Mouse (Mus musculus) kidney, adult 8-10 months (tissue): ENCODE results near the gene Xxylt1.

Experiments used
- DNase-seq, 2 experiments: peaks; one replicate each; pipeline ENCODE4 v3.0.0; 2022

Gene Xxylt1

DNA sequence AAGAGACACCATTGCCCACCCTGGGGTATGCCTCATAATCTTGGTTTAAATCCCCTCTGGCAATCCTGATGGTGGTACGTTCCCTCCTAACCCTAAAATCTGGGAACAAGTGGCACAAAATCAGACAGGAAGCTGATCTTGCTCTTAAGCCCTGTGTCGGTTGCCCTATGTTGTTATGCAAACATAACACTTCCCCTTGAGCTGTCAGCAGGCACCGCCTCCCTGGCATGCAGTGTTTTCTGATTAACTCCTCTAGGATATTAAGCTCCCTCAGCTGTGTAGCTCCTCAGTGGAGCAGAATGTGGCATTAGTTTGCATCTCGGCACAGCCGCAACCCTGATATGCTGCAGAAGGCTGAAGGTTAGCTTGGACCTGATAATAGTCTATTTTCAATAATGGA lies 58.9 kb downstream of the Xxylt1 start:
- DNase-seq, result peak in 1 of 2 experiments; percentile 34

DNA sequence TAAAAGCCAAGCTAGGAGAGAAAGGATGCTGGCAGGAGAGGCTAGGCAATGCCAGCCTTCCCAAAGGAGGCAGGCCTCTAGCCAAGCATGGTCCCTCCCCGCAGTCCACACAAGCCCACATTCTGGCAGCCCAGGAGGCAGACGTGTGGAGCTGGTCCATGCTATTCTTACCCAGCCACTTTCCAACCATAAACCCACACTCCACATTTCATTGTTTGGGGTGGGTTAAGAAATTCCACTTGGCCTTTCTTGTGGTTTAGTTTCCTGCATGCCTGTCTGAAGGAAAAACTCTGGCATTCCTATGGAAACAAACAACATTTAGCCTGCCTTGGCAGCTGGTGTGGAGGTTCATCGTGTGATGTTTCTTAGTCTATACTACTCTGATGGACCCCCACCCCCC lies 61.7 kb downstream of the Xxylt1 start:
- no peak for DNase-seq

DNA sequence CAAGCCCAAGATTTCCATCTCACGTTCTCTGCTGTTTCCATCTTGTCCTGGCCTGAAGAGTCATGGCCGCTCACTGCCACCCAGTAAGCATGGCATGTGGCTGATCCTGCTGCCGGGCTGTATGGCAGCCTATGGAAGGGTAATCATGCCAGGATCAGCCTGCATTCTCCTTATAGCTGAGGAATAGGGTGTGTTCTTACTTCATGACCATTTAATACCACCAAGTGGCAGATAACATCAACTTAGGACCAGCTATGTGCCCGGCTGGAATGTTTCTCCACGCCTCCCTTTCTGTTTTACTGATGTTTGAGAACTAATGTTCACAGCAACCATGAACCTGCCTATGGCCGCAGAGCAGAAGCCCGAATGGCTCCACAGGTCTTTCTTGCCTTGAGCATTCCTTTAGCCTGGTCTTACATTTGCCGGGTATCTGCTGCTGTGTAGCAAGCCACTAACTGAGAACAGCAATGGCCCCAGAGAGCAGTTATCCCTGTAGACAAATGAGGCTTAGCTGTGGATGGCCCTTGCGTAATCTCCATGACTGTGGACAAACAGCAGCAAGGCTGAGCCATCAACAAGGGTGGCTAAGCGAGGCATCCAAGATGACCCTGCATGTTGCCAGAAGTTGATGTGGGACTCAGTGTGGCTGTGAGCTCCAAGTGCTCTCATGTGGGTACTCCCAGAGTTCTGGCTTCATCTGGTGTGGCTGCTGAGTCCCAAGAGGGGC lies 63.4 kb downstream of the Xxylt1 start:
- no peak for DNase-seq

DNA sequence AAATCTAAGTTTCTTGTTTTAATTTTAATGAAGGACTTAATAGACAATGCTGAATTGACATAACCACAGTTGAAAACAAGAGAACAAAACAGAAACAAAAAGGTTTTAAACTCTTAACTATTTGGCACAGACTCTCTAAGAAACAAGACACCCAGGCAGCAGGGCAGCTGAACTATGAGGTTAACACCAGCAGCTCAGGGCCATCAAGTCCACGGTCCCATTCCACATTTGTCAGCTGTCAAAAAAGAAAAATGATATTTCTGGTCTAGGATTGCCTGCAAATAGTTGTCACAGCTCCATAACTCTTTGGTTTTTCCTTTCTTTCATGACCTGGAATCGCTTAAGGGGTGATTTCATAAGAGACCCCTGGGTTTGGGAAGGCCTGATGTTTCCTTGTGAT lies 64.6 kb downstream of the Xxylt1 start:
- DNase-seq, result no peak

DNA sequence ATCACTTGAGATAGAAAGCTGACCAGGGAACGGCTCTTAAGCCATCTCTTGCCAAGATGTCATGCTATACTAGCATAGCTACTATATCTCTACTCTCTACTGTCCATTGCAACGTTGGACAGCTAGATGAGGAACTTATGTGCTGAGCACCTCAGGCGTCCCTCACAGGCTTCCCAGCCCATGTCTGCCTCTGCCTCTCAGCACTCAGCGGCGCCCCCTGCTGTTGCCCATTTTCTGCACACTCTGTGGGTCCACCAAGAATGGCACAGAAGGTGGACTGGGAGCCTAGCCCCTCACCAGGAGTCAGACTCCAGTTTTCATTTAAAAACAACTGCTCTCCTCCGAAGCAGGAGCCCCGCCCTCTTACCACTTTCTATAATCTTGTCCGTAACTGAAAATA lies 65.1 kb downstream of the Xxylt1 start:
- DNase-seq, result peak in 1 of 2 experiments; percentile 34

DNA sequence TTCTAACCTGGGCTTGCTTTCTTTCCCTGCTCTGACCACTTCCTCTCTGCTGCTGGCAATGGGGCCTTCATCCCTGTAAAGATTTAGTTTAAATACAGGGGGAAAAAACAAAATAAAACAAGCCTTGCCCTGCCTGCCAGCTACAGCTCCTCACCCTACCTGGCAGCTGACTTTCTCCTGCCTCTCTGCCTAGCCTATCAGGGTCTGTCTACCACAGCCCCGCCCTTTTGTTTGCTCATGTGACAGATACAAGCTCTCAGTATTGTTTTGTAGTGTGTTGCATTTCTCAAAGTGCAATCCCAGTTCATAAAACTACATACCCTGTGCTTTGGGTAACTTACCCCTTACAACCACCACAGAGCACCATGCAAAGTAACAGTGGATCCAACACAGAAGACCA lies 66.0 kb downstream of the Xxylt1 start:
- DNase-seq, result no peak

DNA sequence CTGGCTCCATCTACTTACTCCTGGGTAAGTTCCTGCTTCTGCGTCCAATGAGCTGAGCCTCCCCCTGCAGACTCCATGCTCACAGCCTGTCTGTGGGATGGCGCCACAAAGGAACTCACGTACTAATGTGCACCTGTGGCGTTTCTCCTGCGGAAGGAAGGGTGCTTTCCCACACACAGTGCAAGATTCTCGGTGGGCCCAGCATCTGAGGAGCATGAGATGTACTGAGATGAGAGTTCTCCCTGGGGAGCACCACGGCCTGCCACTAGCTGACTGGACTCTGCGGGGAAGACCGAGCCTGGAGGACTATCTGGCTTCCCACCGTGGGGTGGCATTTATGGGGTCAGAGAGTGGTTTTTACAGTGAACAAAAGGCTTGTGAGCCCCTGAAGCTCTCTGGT lies 69.0 kb downstream of the Xxylt1 start:
- DNase-seq, result no peak

DNA sequence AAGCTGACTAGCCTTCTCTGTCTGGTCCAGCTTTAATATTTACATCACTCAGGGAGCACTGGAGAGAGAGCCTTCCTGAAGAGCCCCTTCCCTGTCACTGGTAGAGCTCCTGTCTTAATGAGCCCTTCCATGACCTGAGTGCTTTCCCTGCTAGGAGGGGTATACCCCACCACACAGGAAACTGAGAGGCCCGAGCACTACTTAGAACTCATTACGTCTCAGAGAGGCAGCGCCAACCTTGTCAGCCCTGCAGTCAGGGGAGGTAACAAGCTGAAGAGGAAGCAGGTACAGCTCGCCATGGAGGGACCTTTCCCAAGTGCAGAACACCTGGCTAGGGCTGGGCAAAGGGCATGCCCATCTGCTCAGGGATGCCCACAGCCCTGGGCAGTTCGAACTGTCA lies 70.8 kb downstream of the Xxylt1 start:
- no peak for DNase-seq

DNA sequence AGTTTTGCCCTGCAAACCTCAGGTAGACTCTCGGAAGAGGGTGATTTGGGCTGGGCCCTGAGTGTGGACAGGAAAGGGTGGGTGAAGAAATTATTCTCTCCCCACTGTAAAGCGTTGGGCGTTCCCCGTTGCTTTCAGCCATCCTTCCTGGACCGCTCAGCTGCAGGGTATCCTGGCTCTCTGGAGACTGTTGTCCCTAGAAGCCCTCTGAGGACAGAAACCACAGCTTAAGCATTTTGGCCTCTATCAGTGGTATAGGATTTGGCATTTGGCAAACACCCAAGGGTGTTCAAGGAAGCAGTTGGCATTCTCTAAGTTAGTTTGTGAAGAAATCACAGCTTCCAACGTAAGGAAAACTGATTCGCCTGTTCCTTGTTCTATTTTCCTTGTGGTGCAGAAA lies 72.9 kb downstream of the Xxylt1 start:
- no peak for DNase-seq

DNA sequence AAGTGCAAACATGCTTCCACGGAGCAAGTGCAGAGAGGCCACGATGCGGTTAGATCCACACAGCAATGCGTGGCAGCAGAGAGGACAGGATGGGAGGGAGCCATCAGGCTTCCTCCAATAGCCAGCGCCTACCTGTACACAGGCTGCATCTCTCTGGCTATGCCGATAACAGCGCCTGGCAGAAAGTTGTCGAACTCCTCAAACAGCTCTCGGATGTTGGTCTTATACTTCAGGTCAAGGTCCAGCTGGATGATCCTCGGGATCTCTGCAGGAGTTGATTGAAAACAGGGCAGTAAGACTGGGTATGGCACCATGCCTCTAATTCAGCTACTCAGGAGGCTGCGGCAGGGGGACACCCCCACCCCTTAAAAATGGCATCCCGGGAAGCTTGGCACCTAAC lies 73.7 kb downstream of the Xxylt1 start:
- no peak for DNase-seq

DNA sequence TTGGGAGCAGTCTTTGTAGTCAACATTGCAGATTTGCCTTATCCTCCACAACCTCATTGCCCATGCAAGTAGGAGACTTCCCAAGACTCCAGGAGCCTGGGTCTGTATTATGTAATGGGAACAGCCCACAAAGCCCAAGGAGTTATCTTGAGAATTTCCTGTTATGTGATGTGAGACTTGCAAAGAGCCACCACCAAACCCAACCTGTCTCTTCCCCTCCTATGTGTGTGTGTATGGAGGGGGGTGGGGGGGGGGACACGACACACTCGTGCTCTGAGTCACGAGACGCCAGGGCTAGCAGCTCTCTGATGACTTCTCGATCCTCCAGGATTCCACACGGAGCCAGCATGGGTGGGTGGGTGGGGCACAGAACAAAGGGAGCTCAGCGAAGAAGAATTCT lies 75.5 kb downstream of the Xxylt1 start:
- DNase-seq, result peak in 1 of 2 experiments; percentile 51

DNA sequence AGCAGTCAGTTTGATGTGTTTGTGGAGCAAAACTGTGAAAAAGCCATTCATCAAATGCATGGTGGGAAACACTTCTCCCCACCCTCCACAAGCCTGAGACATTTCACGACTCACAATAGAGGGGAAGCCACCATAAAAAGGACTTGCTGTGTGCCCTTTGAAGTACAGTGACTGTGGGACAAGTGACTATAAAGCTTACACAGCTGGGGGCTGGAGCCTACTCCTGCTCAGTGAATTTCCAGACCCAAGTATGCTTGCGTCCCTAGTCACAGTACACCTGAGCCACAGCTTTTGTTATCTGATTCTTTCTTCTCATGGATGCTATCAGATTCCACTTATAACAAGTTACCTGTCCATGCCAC lies 76.9 kb downstream of the Xxylt1 start:
- DNase-seq, result no peak

DNA sequence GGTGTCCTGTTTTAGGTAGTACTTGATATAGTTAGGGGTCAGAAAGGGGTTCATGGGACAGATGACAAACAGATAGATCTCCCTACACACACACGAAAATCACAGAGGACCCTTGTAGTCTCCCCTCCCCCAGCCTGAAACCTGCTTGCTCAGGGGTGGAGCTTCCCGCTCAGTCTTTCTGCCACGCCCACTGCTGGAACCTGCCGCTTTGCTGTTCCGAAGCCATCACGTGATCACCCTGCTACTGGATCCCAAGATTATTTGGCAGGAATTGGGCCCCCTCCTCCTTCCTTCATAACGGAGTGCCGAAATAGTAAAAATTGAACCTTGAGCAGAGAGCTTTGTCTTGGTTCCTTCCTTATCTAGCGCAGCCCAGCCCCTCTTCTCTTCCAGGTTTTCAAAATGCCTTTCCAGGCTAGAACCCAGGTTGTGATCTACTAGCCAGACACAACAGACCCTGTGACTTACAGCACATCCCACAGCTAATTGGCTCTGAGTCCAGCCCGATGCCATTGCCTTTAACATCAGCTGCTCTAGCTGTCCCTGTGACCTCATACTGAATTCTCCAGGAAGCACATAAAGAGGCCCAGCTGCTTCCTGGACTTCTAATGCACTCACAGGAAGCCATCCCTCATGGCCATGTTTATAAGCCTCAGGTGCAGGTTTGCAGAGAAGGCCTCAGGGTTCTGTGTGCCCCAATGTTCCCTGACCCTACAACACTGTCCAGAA lies 77.5 kb downstream of the Xxylt1 start:
- DNase-seq, result peak; percentile 50 to 62

DNA sequence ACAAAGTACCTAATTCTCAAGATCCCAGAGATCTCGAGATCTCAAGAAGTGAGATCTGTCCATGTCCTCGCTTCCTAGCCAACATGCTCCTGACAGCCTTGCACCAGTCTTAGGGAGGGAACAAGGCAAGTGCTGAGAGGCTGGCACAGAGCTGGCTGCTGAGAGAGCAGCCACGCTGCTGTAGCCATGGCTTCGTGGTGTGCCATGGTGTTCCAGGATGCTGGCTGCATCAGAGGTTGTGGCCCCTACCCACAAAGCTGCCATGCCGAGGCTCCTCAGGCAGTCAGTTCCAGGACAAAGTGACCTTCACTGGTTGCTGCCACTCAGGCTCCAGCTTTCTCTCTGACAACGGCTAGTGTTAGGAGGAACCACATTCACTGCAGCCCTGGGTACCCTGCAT lies 78.3 kb downstream of the Xxylt1 start:
- no peak for DNase-seq

DNA sequence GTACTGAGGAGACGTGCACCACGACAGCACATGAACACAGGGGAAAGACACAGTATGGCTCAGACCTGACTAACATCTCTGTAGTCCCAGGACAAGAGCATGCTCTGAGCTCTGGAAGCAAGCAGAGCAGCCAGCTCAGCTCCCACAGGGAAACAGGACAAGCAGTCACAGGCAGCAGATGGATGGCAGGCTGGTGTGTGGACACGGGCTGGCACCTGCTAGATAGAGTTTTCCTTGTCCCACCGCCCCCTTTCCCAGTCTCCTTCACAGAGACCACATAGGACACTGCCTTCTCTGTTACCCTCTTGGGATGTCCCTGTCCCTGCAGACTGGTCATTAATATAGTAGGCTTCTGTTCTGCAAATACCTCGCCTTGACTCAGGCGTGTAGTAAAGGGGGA lies 79.1 kb downstream of the Xxylt1 start:
- DNase-seq, result no peak

DNA sequence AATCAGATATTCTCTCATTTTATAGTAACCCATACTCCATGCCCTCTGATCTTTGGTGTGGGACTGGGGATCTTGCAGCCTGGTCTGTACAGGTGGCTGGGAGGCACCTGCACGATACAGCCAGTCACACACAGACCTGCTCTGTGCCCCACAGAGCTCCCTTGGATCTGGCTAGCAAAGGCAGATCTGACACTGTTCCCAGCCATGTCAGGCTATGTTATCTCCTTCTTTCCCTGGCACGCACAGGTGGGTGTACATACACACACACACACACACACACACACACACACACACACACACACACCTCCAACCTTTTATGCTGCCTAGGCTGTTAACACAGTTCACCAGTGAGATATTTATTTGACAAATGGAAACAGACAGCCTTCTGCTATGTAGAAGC lies 82.5 kb downstream of the Xxylt1 start:
- DNase-seq, result no peak

DNA sequence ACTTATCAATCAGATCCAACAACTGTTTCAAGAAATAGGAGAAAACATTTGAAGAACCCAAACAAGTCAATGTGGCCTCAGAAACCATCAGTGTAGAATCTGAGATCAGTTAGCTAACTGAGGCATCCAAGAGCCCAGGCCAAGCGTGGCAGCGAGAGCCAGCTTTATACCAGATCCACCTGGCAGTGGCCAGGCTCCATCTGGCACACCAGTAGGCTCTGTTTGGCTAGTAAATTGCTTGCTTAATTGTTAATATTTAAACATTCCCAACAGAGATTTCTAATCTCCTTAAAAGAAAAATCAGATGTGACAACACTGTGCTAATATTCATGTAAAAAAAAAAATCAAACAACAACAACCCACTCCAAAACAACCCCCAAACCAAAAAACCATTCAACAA lies 83.2 kb downstream of the Xxylt1 start:
- DNase-seq, result peak; percentile 51 to 67

DNA sequence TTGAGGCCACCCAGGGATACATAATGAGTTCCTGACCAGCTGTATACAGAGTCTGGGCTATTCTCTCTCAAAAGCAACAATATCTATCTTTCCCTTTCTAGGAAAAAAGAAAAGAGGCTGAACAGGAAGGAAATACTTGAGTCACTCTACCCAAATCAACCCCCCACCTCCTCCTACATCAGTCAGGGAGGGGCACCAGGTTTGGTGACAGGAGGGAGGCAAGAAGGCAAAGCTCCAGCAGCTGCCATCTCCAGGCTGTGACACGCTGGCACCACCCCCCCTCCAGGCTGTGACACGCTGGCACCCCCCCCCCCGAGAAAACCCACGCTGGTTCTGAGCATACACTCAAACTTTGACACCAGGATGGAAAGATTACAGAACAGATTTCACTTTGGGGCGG lies 85.8 kb downstream of the Xxylt1 start:
- DNase-seq, result no peak

DNA sequence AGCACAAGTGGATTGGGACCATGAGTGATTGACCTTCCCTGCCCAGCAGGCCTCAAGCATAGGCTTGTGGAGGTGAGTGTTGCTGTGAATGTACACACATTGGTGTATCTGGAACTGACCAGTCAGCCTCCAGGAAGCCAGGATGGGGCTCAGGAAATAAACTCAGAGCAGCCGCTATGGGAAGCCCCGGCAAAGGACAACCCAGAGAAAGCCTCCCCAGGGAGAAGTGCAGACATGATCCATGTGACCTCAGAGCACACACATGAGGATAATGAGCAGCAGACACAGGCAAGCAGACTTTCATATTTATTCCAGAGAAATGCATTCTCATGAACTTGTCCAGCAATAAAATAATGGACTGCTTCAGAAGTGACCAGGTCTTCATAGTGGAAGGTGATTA lies 86.4 kb downstream of the Xxylt1 start:
- DNase-seq, result no peak

DNA sequence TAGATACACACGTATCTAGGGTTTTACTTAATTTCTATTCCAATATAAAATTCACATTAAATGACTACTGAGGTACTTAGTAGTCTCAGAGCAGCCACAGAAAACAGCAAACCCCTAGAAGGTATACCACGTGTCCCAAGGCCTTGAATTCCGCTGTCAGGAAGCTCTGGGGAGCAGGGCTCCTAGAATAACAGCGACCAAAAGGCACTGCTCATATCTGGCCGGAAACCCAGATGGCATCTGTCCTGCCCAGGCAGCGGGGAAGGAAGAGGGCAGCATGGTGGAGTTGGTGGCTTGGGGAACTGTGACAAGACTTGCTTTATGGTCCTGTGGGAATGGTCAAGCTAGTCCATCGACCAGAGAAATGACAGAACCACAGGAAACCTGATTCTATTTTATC lies 86.9 kb downstream of the Xxylt1 start:
- DNase-seq, result no peak

DNA sequence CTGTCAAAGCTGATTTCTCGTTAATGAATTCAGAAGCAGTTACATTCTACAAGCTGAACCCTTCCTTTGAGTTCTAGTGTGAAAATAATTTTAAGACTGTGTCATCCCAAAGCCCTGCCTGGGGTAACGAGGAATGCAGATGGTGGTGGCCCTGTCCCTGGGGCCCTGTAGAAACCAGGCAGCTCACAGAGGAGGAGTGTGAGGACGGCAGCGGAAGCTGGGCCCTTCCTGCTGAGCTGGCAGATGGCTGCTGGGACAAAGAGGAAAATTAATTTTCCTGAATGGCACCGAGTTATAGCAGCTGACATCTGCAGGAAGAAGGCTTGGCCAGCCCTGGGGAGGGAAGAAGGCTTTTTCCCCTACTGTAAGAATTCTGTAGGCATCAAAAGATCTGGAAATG lies 88.7 kb downstream of the Xxylt1 start:
- DNase-seq, result no peak

DNA sequence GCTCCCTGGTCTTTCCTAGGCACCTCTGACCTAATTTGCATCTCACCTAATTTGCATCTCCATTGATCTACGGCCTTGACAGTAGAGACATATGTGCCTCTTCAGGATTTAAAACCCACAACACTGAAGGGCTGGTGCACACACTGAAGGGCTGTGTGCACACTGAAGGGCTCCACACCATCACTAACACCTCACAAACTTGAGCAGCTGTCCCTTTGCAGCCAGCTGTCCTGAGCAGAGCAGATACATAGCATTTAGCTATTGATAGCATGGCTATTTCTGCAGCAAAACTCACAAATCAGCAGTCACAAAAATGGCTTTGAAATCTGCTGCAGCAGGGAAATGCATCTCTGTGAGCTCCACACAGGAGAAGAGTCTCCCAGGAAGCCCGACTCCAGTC lies 90.6 kb downstream of the Xxylt1 start:
- DNase-seq, result no peak

DNA sequence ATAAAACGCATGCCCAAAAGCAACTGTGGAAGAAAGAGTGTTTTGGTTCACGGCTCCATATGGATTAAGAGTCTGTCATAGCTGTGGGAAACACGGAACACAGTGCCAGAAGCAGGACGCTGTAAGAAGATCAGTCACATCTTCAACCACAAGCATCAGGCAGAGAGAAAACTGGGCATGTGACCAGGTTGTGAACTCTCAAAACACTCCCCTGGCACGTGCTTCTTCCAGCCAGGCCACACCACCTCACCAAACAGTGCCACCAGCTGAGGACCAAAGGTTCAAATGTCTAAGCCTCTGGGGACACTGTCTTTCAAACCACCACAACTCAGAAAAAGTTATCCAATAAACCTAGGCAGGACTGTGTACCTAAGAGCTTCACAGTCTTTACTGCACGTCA lies 93.0 kb downstream of the Xxylt1 start:
- peak; percentile 51 to 64 for DNase-seq

DNA sequence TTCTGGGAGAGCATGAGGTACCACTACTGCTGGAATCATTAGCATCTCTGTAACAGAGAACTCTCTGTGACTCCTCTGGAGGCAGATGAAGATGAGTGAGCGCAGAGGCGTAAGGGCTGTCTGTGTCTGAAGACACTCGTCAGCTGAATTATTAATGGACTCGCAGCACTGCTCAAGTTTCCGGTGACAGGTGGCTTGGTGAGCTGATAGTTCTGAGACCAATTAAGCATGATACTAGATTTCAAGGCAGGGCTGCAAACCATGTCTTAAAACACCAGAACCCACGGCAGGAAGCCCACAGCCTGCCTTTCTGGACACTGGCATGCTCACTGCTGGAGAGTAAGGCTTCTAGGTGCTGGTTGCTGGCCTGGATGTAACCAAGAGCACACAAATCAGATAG lies 93.5 kb downstream of the Xxylt1 start:
- DNase-seq, result no peak
